Mouse (Mus musculus) MEL (cell line): ENCODE results near the gene Slc25a12. TPM values are rescaled to one million over a fixed set of nuclear protein-coding genes. Genes with fewer than 3 reads are reported as not detected.

Source experiments
- DNase-seq: peaks from one replicate; pipeline ENCODE4 v3.0.0; 2011; ENCODE audit warnings: low read depth, low spot score
- H3K27ac ChIP-seq: 2 replicates; pipeline ENCODE4 v1.5.1; 2012; ENCODE audit warnings: low read depth, mild to moderate bottlenecking, control low read depth, low read length, moderate library complexity; ENCODE audit not compliant: control insufficient read depth
- H3K27me3 ChIP-seq, 2 experiments: fragments of 150-350 bp in 1 of 2; sonication (generic) in 1 of 2; 2 replicates each; pipeline ENCODE4 v1.6.1; 2012; ENCODE audit warnings: low read length in 2 of 2, mild to moderate bottlenecking in 2 of 2, improper control_type of control experiment in 1 of 2, moderate library complexity in 1 of 2; ENCODE audit not compliant: insufficient read depth in 2 of 2, control insufficient read depth in 1 of 2
- H3K36me3 ChIP-seq, 2 experiments: 2 replicates each; pipeline ENCODE4 v1.6.1; 2012 to 2014; ENCODE audit warnings: low read length in 2 of 2, improper control_type of control experiment in 1 of 2, inconsistent platforms in 1 of 2, mild to moderate bottlenecking in 1 of 2; ENCODE audit not compliant: insufficient read depth in 2 of 2, control insufficient read depth in 1 of 2
- H3K4me1 ChIP-seq, 2 experiments: fragments of 150-350 bp in 1 of 2; sonication (generic) in 1 of 2; 2 replicates each; pipeline ENCODE4 v1.6.1; 2012; ENCODE audit warnings: low read length in 2 of 2, improper control_type of control experiment in 1 of 2, mild to moderate bottlenecking in 1 of 2; ENCODE audit not compliant: insufficient read depth in 2 of 2, control insufficient read depth in 1 of 2
- H3K4me3 ChIP-seq, 2 experiments: fragments of 150-350 bp in 1 of 2; sonication (generic) in 1 of 2; 2 replicates each; pipeline ENCODE4 v1.5.1; 2012; ENCODE audit warnings: low read depth in 2 of 2, low read length in 2 of 2, mild to moderate bottlenecking in 2 of 2, moderate library complexity in 2 of 2, control low read depth in 1 of 2, improper control_type of control experiment in 1 of 2; ENCODE audit not compliant: control insufficient read depth in 1 of 2, insufficient read depth in 1 of 2
- H3K79me2 ChIP-seq: 2 replicates; pipeline ENCODE4 v1.6.1; 2012; ENCODE audit warnings: mild to moderate bottlenecking, low read length, moderate library complexity; ENCODE audit not compliant: control insufficient read depth, poor library complexity, insufficient read depth
- H3K9ac ChIP-seq: 2 replicates; pipeline ENCODE4 v1.6.1; 2012; ENCODE audit warnings: low read depth, mild to moderate bottlenecking, control low read depth, low read length, moderate library complexity; ENCODE audit not compliant: control insufficient read depth, poor library complexity, severe bottlenecking
- H3K9me3 ChIP-seq: fragments of 150-350 bp; sonication (generic); replicated peaks from 2 replicates; pipeline ENCODE4 v1.6.1; 2012; ENCODE audit warnings: mild to moderate bottlenecking, low read length, improper control_type of control experiment, moderate library complexity; ENCODE audit not compliant: insufficient read depth
- ELF1 ChIP-seq: IDR thresholded peaks from 2 replicates; pipeline ENCODE4 v1.6.1; 2014; ENCODE audit warnings: low read depth, mild to moderate bottlenecking, inconsistent platforms, low read length, improper control_type of control experiment, moderate library complexity
- EP300 ChIP-seq, 2 experiments: IDR thresholded peaks; 2 replicates each; pipeline ENCODE4 v1.6.1; 2011; ENCODE audit warnings: improper control_type of control experiment in 2 of 2, low read length in 2 of 2, low read depth in 1 of 2, mild to moderate bottlenecking in 1 of 2
- ETS1 ChIP-seq: IDR thresholded peaks from 2 replicates; pipeline ENCODE4 v1.6.1; 2012; ENCODE audit warnings: low read depth, mild to moderate bottlenecking, inconsistent platforms, low read length, improper control_type of control experiment, moderate library complexity
- GABPA ChIP-seq: IDR thresholded peaks from 2 replicates; pipeline ENCODE4 v1.6.1; 2012; ENCODE audit warnings: low read depth, mild to moderate bottlenecking, inconsistent platforms, low read length, improper control_type of control experiment, moderate library complexity
- GATA1 ChIP-seq: IDR thresholded peaks from 2 replicates; pipeline ENCODE4 v1.6.1; 2011; ENCODE audit warnings: low read depth, low read length, improper control_type of control experiment
- HCFC1 ChIP-seq: IDR thresholded peaks from 2 replicates; pipeline ENCODE4 v1.6.1; 2012; ENCODE audit warnings: low read depth, mild to moderate bottlenecking, inconsistent platforms, low read length, improper control_type of control experiment, moderate library complexity
- JUND ChIP-seq: IDR thresholded peaks from 2 replicates; pipeline ENCODE4 v1.6.1; 2011; ENCODE audit warnings: low read depth, mild to moderate bottlenecking, improper control_type of control experiment, low read length
- MAFK ChIP-seq: IDR thresholded peaks from 2 replicates; pipeline ENCODE4 v1.6.1; 2011; ENCODE audit warnings: low read depth, mild to moderate bottlenecking, low read length, improper control_type of control experiment, borderline replicate concordance
- MEF2A ChIP-seq: IDR thresholded peaks from 2 replicates; pipeline ENCODE4 v1.6.1; 2014; ENCODE audit warnings: low read depth, mild to moderate bottlenecking, inconsistent platforms, low read length, improper control_type of control experiment; ENCODE audit not compliant: poor library complexity, insufficient replicate concordance, severe bottlenecking; ENCODE audit errors: extremely low read depth
- NELFE ChIP-seq: IDR thresholded peaks from 2 replicates; pipeline ENCODE4 v1.6.1; 2011; ENCODE audit warnings: low read depth, low read length, improper control_type of control experiment
- POLR2AphosphoS2 ChIP-seq: IDR thresholded peaks from 2 replicates; pipeline ENCODE4 v1.6.1; 2011; ENCODE audit warnings: low read length, improper control_type of control experiment
- TBP ChIP-seq: IDR thresholded peaks from 2 replicates; pipeline ENCODE4 v1.8.0; 2011; ENCODE audit warnings: low read depth, low read length, improper control_type of control experiment
- TCF12 ChIP-seq: IDR thresholded peaks from 2 replicates; pipeline ENCODE4 v1.6.1; 2014; ENCODE audit warnings: low read depth, mild to moderate bottlenecking, inconsistent platforms, low read length, improper control_type of control experiment, moderate library complexity
- UBTF ChIP-seq: IDR thresholded peaks from 2 replicates; pipeline ENCODE4 v1.6.1; 2012; ENCODE audit warnings: low read depth, mild to moderate bottlenecking, inconsistent platforms, low read length, improper control_type of control experiment, moderate library complexity, borderline replicate concordance; ENCODE audit not compliant: insufficient read depth
- ZC3H11A ChIP-seq: IDR thresholded peaks from 2 replicates; pipeline ENCODE4 v1.6.1; 2012; ENCODE audit warnings: low read depth, mild to moderate bottlenecking, inconsistent platforms, low read length, improper control_type of control experiment
- ZNF384 ChIP-seq: IDR thresholded peaks from 2 replicates; pipeline ENCODE4 v1.6.1; 2012; ENCODE audit warnings: low read depth, mild to moderate bottlenecking, inconsistent platforms, low read length, improper control_type of control experiment
- polyA plus RNA-seq, 2 experiments: library from polyadenylated mRNA; stranded (reverse) in 1 of 2; unstranded in 1 of 2; fragments of >175 nt in 1 of 2; fragments of >200 nt in 1 of 2; gene quantifications; 2 replicates each; pipeline versions ENCODE4 v1.2.1 to v1.2.4; 2012; ENCODE audit warnings: low replicate concordance in 2 of 2, low read depth in 1 of 2; ENCODE audit not compliant: insufficient read length in 2 of 2, insufficient read depth in 1 of 2, missing spikeins in 1 of 2
- total RNA-seq: library from RNA; depleted of rRNA; stranded (reverse); fragments of 300-350 nt; gene quantifications from 2 replicates; pipeline ENCODE4 v1.2.3, GENCODE M21; 2012

Slc25a12 gene
- total and polyA plus RNA-seq, 3 experiments: 63.2 to 98.6 TPM; not detected in 1

DNA sequence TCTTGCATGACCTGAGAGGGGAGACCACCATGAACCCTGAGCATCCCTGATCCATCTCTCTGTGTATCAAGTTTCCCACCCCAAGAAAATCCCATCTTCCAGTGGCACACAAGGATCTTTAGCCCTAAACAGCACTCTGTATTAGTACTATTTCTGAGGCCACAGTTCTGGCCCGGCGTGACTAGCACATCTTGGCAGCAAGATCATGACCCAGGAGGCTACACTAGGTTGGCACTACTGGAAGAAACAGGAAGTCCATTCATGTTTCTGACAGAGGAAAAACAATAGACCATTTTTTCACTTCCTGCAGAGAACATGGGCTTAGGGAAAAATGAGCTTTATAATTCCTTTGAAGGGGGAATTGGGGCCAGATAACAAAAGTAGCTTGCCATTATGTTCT is 39.8 kb downstream of the Slc25a12 start:
- peak; percentile 33 for DNase-seq
- Histone ChIP-seq H3K4me3 (no peak overlapping the region), H3K4me1 (peaks cover 0 to 11% of the 10 kb centered on the region in 2 experiments; a peak in 2 of 4 replicates), H3K36me3 (peaks cover 6 to 13% of the 10 kb centered on the region in 2 experiments), H3K79me2 (no peaks in the 10 kb centered on the region), H3K9me3 (no peaks in the 10 kb centered on the region), H3K27ac (no peak overlapping the region), H3K9ac (no peak overlapping the region), H3K27me3 (no peaks in the 10 kb centered on the region)
- TF ChIP-seq GABPA (no peak), MEF2A (no peak), NELFE (no peak), JUND (no peak), UBTF (no peak)

DNA sequence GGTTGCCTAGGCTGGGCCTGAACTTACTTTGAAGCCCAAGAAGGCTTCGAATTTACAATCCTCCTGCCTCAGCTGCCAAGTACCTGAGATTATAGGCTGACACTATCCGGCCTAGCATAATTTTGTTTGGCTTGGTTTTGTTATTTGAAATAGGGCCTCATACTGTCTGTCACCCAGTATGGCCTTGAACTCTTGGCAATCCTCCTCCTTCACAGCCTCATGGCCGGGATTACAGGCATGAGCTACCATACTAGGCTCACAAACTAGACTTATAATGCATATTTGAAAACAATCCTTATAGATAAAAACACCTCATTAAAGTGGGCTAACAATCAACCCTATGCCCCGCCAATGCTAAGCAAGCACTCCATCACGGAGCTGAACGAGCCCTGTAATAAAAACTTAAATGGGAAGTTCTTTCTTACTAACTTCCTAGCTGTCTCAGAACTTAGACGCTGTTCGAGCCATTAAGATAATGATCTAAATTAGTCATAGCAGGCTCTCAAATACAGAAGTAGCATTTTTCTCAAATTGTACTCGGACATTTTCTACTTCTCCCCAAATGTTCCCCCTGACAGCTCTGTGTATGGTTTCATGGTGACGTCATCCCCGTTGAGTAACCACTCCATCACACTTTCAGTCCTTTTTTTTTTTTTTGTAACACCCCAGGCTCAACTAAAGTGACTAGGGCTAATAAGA is 40.6 kb downstream of the Slc25a12 start:
- H3K36me3 ChIP-seq: peaks cover 6 to 15% of the 10 kb centered on the region in 2 experiments
- H3K27ac ChIP-seq: peak overlapping the region; percentile 82
- H3K4me3 ChIP-seq: peak overlapping the region; percentile 25 to 28; a peak in 3 of 4 replicates
- H3K4me1 ChIP-seq: peaks cover 2 to 11% of the 10 kb centered on the region in 2 experiments
- H3K9ac ChIP-seq: peak overlapping the region; percentile 49
- no peaks in the 10 kb centered on the region for H3K9me3 ChIP-seq
- no peaks in the 10 kb centered on the region for H3K79me2 ChIP-seq
- peak; percentile 85 for DNase-seq
- no peaks in the 10 kb centered on the region for H3K27me3 ChIP-seq
- TF ChIP-seq MAFK (no peak), TCF12 (no peak), POLR2AphosphoS2 (no peak), GATA1 (peak; percentile 80), TBP (peak; percentile 50), ZNF384 (peak; percentile 84), EP300 (IDR thresholded peaks at IDR 0.05; ENCODE audit: low read depth in 1 of 2, low read length in 2 of 2) (peak in 1 of 2 experiments; percentile 70; a peak in 2 of 4 replicates), JUND (0 out of 2 replicates have a peak, but pooled peaks have one; percentile 44), HCFC1 (no peak), ZC3H11A (no peak), ETS1 (peak; percentile 77), ELF1 (no peak)
